Mouse (Mus musculus) hindbrain, embryonic 12.5 days (tissue): ENCODE measurements around the gene Myzap. TPM values are rescaled to one million over a fixed set of nuclear protein-coding genes. Genes with fewer than 3 reads are reported as not detected.

Experiments used
- ATAC-seq: fragments of 200-750 bp; cut with Nextera tagmentation; 2 replicates; pipeline ENCODE4 v1.8.0; 2017; ENCODE audit warnings: moderate TSS enrichment; ENCODE audit not compliant: low FRiP score
- H3K27ac ChIP-seq: fragments of 300-500 bp; sonication (generic); 2 replicates; pipeline ENCODE4 v1.5.1; 2016; ENCODE audit warnings: mild to moderate bottlenecking
- H3K27me3 ChIP-seq: fragments of 300-500 bp; sonication (generic); 2 replicates; pipeline ENCODE4 v1.6.1; 2016; ENCODE audit warnings: mild to moderate bottlenecking
- H3K36me3 ChIP-seq: fragments of 300-500 bp; sonication (generic); 2 replicates; pipeline ENCODE4 v1.6.1; 2016; ENCODE audit warnings: mild to moderate bottlenecking
- H3K4me1 ChIP-seq: fragments of 300-500 bp; sonication (generic); 2 replicates; pipeline ENCODE4 v1.6.1; 2016
- H3K4me2 ChIP-seq: fragments of 300-500 bp; sonication (generic); replicated peaks from 2 replicates; pipeline ENCODE4 v1.6.1; 2016; ENCODE audit warnings: mild to moderate bottlenecking
- H3K4me3 ChIP-seq: fragments of 300-500 bp; sonication (generic); 2 replicates; pipeline ENCODE4 v1.5.1; 2016; ENCODE audit warnings: mild to moderate bottlenecking
- H3K9ac ChIP-seq: fragments of 300-500 bp; sonication (generic); 2 replicates; pipeline ENCODE4 v1.6.1; 2016; ENCODE audit warnings: mild to moderate bottlenecking, moderate library complexity
- H3K9me3 ChIP-seq: fragments of 300-500 bp; sonication (generic); replicated peaks from 2 replicates; pipeline ENCODE4 v1.6.1; 2016; ENCODE audit warnings: mild to moderate bottlenecking
- WGBS: fragments of 180-500 bp; shearing (Covaris S2); methylation state at CpG from one replicate; pipeline ENCODE4 v1.1.7; 2016; 5-methylcytosine and 5-hydroxymethylcytosine counted together
- polyA plus RNA-seq: library from polyadenylated mRNA; unstranded; fragments of >200 nt; fragmentation: Nextera tagmentation; extraction: Ambion mirVana; gene quantifications from 2 replicates; pipeline ENCODE4 v1.2.1, GENCODE M21; 2016

Myzap gene
- 5.5 and 6.6 TPM in 2 replicates for polyA plus RNA-seq

DNA sequence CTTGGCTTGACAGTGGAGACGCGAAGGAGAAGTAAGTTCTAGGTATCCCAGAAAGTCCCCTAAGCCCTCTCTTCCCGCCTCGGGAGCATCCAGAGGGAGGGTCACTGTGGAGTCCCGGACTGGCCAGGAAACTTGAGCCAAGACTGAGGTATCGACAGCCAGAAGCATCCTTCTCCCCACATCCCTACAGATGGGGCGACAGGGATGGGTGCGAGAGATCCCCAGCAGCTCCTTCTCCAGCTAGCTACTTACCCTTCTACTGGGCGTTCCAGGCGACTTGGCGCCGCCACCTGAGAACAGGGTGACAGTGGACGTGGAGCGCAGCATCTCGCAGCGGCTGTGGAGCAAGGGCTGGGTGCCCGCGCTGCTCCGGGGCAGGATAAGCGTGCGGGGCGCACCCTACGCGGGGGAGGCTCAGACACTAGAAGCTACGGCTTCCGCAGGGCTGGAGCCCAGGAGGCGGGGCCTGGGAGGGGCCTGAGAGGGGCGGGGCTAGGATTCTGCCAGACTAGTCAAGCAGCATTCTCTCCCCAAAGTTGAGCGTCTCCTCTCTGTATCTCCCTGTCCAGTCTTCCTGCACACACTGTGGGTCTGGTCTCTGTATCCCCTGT is at the start of gene Myzap:
TSS of gene Myzap (minus strand) at position 423 of the 611 bp plus-strand sequence.
- Histone ChIP-seq H3K4me3 (peak within 1 kb of the TSS; percentile 43), H3K9me3 (no peaks in the 10 kb centered on the region), H3K4me2 (peak within 1 kb of the TSS; percentile 79), H3K27ac (no peak within 1 kb of the TSS), H3K36me3 (no peaks in the 10 kb centered on the region), H3K9ac (peak within 1 kb of the TSS; percentile 46), H3K27me3 (peaks cover 6% of the 10 kb centered on the region; the same call in 1 of the 2 replicates), H3K4me1 (peaks cover 6% of the 10 kb centered on the region; the same call in 1 of the 2 replicates)
- ATAC-seq: peak; percentile 84
- WGBS: 2% methylated on average over 29 of the region's 29 CpGs

DNA sequence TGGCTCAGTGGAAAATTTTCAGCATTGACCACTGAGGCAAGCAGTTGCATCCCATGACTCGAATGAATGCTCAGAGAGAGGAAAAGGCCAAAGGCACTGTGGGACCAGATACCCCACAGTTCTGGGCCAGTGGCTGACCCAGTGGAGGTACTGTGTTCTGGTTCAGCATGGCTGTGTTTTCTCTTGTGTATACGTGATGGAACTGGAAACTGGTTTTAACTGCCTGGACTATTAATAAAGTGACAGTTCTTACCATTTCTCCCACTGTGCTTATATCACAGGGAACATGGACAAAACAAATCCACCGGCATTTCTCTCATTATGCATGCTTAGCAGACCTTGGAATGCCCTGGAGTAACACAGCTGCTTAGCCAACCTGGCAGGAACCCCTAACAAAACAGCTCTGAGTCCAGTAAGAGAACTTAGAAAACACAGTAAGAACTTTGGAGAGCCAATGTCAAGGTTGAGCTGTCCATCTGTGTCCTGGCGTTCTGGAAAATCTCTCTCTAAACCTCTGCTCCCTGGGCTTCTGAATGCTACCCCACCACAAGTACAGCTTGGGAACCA is 48.3 kb upstream of the Myzap start:
- Histone ChIP-seq H3K4me1 (peaks cover 11% of the 10 kb centered on the region), H3K9me3 (no peaks in the 10 kb centered on the region)

DNA sequence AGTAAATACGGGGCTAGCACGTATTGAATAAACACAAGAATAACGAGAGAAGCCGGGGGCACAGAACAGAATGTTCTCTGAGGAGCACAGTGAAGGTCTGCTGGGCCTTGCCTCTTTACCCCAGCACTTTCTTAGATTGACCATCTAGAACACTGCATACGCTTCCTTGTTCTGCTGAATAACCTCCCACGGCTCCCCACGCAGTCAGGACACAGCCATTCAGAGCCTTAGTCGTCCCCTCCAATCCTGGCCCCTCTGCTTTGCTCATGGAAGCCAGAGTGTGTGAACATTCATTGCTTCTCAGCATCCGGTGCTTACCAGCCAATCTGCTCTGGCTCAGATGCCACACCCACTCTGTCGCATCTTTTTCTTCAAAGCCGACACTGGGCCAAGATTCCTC is 46.0 kb upstream of the Myzap start:
- Histone ChIP-seq H3K36me3 (no peaks in the 10 kb centered on the region), H3K27ac (no peak overlapping the region), H3K4me2 (no peak overlapping the region), H3K9me3 (no peaks in the 10 kb centered on the region), H3K4me1 (peaks cover 11% of the 10 kb centered on the region), H3K9ac (no peak overlapping the region), H3K27me3 (no peaks in the 10 kb centered on the region), H3K4me3 (no peak overlapping the region)
- ATAC-seq: no peak
- 69% methylated on average over 11 of the region's 11 CpGs for WGBS

More for the DNA sequence above, 48.3 kb upstream of the Myzap start:
- Histone ChIP-seq H3K27ac (no peak overlapping the region), H3K4me2 (no peak overlapping the region), H3K4me3 (no peak overlapping the region), H3K9ac (no peak overlapping the region), H3K27me3 (no peaks in the 10 kb centered on the region), H3K36me3 (no peaks in the 10 kb centered on the region)
- ATAC-seq: no peak
- WGBS: 81% methylated on average over 4 of the region's 4 CpGs

DNA sequence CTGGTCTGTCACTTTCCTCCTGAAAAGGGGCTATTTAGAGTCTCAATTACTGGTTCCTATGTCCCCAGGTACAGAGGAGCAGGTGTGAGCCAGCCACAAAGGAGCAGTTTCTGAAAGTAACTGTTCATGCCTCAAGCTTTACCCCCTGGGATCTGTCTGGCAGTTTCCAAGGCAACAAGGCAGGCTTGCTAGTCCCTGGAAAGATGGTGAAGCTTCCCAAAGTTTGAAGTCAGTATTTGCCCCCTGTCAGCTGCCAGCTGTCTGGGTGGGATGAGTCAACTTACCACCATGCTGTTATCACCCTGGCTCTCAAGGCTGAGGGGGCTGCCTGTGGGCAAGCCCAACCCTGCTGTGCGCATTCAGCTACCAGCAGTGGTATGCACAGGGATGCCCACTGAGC is 44.7 kb upstream of the Myzap start:
- 77% methylated on average over 1 of the region's 1 CpGs for WGBS
- Histone ChIP-seq H3K9me3 (no peaks in the 10 kb centered on the region), H3K9ac (no peak overlapping the region), H3K27me3 (no peaks in the 10 kb centered on the region), H3K4me1 (peaks cover 11% of the 10 kb centered on the region), H3K4me2 (no peak overlapping the region), H3K4me3 (no peak overlapping the region), H3K27ac (no peak overlapping the region), H3K36me3 (no peaks in the 10 kb centered on the region)
- ATAC-seq: no peak

DNA sequence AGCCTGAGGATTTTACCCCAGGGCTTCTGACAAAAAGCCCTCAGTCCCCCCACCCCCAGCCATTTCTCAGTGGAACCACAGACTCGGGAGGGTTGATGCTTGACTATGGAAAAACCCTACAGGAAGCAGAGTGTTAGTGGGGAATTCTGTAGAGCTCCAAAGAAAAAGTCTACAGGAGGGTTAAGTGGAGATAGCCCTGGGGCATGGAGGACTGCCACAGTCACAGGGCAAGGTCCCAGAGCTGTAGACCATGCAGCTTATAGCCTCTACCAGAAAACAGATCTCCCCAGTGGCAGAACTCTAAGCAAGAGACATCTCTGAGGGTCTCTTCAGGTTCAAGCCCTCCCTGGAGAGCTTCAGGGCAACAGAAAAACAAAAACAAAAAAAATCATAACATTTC is 43.5 kb upstream of the Myzap start:
- no peak for ATAC-seq
- Histone ChIP-seq H3K4me1 (peaks cover 11% of the 10 kb centered on the region), H3K9ac (no peak overlapping the region), H3K27ac (no peak overlapping the region), H3K27me3 (no peaks in the 10 kb centered on the region), H3K36me3 (no peaks in the 10 kb centered on the region), H3K4me2 (no peak overlapping the region), H3K9me3 (no peaks in the 10 kb centered on the region), H3K4me3 (no peak overlapping the region)
- 75% methylated on average over 1 of the region's 1 CpGs for WGBS

DNA sequence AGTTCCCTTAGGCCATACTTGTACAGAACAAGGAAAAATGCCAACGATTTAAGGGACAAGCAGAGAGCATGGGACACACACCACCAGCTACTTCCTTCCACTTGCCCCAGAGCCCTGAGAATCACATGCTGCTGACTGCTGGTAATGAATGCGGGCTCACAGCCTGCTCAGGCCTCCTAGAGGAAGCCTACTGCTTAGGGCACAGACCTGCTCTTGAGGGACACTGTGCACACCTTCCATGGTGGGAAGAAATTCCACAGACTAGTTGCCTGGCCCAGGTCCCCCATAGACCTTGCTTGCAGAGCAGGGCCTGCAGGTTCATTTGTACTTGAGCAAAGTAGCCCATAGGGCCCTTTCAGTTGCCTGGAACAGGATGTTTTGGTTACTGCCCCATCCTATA is 42.8 kb upstream of the Myzap start:
- Histone ChIP-seq H3K9me3 (no peaks in the 10 kb centered on the region), H3K27ac (no peak overlapping the region), H3K4me1 (peaks cover 11% of the 10 kb centered on the region), H3K27me3 (no peaks in the 10 kb centered on the region), H3K4me3 (no peak overlapping the region), H3K4me2 (no peak overlapping the region), H3K9ac (no peak overlapping the region), H3K36me3 (no peaks in the 10 kb centered on the region)
- ATAC-seq: no peak
- 91% methylated on average over 2 of the region's 2 CpGs for WGBS

DNA sequence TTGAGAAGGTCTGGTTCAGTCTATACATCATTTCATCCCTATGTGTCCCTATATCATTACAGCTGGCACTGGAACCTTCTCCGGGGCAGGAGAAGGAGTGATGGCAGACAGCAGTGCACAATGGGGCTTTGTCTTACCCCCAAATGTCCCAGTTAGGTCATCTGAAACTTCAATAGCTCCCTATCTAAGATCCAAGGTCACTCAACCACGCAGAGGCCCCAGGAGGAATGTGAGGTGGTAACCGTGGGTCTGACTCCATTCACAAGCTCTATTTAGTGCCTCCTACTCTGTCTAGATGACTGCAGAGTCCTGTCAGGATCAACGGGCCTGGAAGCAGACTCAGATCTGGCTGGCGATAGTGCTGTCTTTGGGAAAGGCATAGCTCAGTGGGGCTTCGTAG is 36.8 kb upstream of the Myzap start:
- Histone ChIP-seq H3K4me2 (no peak overlapping the region), H3K36me3 (no peaks in the 10 kb centered on the region), H3K9me3 (no peaks in the 10 kb centered on the region), H3K27ac (no peak overlapping the region), H3K4me1 (peaks cover 5% of the 10 kb centered on the region; the same call in 1 of the 2 replicates), H3K4me3 (no peak overlapping the region), H3K27me3 (no peaks in the 10 kb centered on the region), H3K9ac (no peak overlapping the region)
- 50% methylated on average over 6 of the region's 6 CpGs for WGBS
- ATAC-seq: no peak

DNA sequence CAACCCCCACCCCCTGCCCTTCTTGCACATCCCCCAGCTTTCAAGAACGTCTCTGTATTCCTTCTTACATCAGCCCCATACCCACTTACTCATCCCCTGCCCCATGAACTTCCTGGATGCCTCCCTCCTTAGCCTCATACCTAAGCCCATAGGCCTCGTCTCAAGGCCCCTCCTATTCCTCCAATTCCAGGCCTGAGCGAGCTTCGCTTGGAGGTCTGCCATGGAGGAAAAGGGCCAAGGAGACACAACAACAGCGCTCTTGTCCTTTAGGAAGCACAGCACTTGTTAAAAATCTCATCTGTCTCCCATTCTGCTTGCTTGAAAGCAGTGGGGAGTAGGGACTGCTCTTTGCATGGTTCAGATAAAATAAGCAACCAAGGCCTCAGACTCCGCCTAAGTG is 36.1 kb upstream of the Myzap start:
- no peak overlapping the region for H3K9ac ChIP-seq
- H3K27me3 ChIP-seq: no peaks in the 10 kb centered on the region
- H3K4me2 ChIP-seq: no peak overlapping the region
- H3K27ac ChIP-seq: no peak overlapping the region
- ATAC-seq: no peak
- H3K4me1 ChIP-seq: peaks cover 5% of the 10 kb centered on the region; the same call in 1 of the 2 replicates
- WGBS: 84% methylated on average over 6 of the region's 6 CpGs
- H3K4me3 ChIP-seq: no peak overlapping the region
- H3K36me3 ChIP-seq: no peaks in the 10 kb centered on the region
- no peaks in the 10 kb centered on the region for H3K9me3 ChIP-seq

DNA sequence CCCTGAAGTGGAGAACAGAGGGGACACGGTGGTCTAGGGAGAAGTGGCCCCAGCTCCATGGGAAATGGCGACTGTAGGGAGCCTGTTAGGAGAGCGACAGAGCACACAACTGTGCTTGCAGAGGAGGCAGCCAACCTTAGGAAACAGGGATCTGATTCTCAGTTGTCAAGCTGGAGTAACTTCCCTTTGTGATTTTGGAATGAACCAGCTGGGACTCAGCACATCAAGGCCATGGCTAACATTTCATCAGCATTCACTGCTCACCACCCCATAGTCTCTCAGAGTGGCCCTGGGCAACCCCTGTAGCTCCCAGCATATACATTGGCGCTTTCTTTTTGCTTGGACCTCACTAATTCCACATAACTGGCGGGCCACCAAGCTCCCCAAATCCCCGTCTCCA is 33.8 kb upstream of the Myzap start:
- 82% methylated on average over 6 of the region's 6 CpGs for WGBS
- no peaks in the 10 kb centered on the region for H3K36me3 ChIP-seq
- no peaks in the 10 kb centered on the region for H3K9me3 ChIP-seq
- H3K4me2 ChIP-seq: no peak overlapping the region
- H3K27me3 ChIP-seq: no peaks in the 10 kb centered on the region
- H3K4me3 ChIP-seq: no peak overlapping the region
- peaks cover 5% of the 10 kb centered on the region; the same call in 1 of the 2 replicates for H3K4me1 ChIP-seq
- ATAC-seq: no peak
- H3K27ac ChIP-seq: no peak overlapping the region
- H3K9ac ChIP-seq: no peak overlapping the region

DNA sequence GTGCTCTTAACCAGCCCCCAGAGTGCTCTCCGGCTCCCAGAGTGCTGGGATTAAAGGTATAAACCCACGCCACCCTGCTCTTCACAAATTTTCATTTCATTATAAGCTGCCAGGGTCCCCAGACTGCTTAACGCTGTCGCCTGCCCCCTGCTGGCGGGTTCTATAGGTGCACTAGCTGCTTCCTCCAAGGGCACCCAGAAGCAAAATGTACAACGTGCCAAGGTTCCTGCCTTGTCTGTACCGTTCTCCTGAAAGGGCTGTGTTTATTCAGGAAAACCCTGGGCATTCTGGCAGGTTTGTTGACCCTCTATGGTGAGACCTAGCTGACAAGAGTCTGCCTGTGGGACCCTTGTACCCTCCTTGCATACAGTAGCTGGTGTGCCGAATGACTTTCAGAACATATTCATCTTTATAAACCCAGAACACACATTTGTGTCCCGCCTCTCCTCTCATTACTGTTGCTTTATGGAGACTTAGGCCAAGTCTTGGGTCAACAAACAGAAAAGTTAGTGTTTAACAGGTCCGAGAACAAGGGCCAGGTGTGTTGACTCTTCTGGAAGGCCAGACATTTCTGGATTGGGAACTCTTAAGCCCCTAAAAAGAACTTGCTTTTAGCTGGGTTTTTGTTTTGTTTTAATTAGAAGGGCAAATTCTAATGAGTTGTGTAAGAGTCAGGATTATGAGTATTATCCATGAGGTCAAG is 32.8 kb upstream of the Myzap start:
- ATAC-seq: no peak
- H3K4me1 ChIP-seq: peaks cover 5% of the 10 kb centered on the region; the same call in 1 of the 2 replicates
- H3K27me3 ChIP-seq: no peaks in the 10 kb centered on the region
- no peak overlapping the region for H3K4me2 ChIP-seq
- no peaks in the 10 kb centered on the region for H3K36me3 ChIP-seq
- H3K4me3 ChIP-seq: no peak overlapping the region
- H3K9me3 ChIP-seq: no peaks in the 10 kb centered on the region
- H3K27ac ChIP-seq: no peak overlapping the region
- H3K9ac ChIP-seq: no peak overlapping the region
- 51% methylated on average over 10 of the region's 10 CpGs for WGBS

DNA sequence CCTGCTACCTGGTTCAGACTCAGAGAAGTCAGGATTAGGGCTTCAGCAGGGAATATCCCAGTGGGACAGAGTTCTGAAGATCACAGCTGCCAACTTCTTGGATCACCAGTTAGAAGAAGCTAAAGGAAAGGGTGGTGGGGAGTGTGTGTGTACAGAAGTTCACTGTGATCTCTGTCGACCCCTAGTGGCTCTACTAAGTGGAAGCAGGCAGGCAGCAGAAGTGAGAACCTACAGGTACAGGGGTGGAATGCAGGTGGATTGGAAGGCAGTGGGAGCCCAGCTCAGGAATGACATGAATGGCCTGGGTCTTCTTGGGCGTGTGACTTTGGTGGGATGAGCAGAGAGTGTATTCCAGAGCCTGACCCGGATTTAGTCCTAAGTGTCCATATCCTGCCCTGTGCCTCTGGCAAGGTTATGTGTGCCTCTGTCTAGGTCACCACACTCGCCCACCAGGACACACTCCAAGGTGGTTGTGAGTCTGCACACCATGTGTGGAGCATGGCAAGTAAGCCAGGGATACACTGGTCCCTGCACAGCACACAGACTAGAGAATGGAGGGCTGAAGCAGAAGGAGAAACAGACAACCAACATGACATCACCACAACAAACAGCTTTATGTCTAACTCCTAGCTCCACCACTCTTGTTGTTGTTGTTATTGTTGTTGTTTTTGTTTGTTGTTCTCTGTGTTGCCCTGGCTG is 31.9 kb upstream of the Myzap start:
- H3K27me3 ChIP-seq: no peaks in the 10 kb centered on the region
- no peak overlapping the region for H3K4me3 ChIP-seq
- H3K9ac ChIP-seq: no peak overlapping the region
- peaks cover 3% of the 10 kb centered on the region; the same call in 1 of the 2 replicates for H3K4me1 ChIP-seq
- no peak for ATAC-seq
- H3K27ac ChIP-seq: no peak overlapping the region
- no peak overlapping the region for H3K4me2 ChIP-seq
- H3K9me3 ChIP-seq: no peaks in the 10 kb centered on the region
- no peaks in the 10 kb centered on the region for H3K36me3 ChIP-seq
- WGBS: 34% methylated on average over 4 of the region's 4 CpGs

DNA sequence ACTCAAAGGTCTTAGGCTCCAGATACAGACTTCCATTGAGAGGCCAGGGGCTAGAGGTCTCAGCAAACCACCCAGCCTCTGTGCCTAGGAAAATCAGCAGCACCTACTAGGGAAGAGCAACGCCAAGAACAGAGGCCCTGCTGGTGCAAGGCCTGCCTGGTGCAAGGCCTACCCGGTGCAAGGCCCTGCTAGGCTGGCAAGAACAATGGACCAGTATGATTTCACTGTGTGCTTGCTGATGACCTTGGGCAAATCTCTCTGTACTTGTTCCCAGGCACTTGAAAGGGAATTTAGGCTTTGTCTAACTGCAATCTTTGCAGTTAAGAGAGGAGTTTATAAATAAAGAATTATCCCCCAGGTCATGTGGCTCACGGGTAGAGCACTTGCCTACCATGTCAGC is 30.4 kb upstream of the Myzap start:
- H3K27me3 ChIP-seq: no peaks in the 10 kb centered on the region
- ATAC-seq: no peak
- H3K4me3 ChIP-seq: no peak overlapping the region
- no peak overlapping the region for H3K27ac ChIP-seq
- H3K4me2 ChIP-seq: no peak overlapping the region
- 66% methylated on average over 3 of the region's 3 CpGs for WGBS
- H3K4me1 ChIP-seq: no peaks in the 10 kb centered on the region
- H3K9me3 ChIP-seq: no peaks in the 10 kb centered on the region
- H3K9ac ChIP-seq: no peak overlapping the region
- H3K36me3 ChIP-seq: no peaks in the 10 kb centered on the region
